Mouse (Mus musculus) kidney, adult 2 months (tissue): ENCODE data around the gene Hist1h4h.

Source experiments
- CTCF ChIP-seq: fragments of 200-500 bp; conservative IDR thresholded peaks from 2 replicates; pipeline ENCODE4 v1.5.1; 2011; ENCODE audit warnings: low read depth, mild to moderate bottlenecking, control low read depth, low read length, moderate library complexity, mixed read lengths; ENCODE audit not compliant: insufficient read depth, insufficient read length
- POLR2A ChIP-seq: fragments of 200-500 bp; IDR thresholded peaks from one replicate; pipeline ENCODE4 v1.6.1; 2011; ENCODE audit warnings: low read depth, low read length, control low read depth

DNA sequence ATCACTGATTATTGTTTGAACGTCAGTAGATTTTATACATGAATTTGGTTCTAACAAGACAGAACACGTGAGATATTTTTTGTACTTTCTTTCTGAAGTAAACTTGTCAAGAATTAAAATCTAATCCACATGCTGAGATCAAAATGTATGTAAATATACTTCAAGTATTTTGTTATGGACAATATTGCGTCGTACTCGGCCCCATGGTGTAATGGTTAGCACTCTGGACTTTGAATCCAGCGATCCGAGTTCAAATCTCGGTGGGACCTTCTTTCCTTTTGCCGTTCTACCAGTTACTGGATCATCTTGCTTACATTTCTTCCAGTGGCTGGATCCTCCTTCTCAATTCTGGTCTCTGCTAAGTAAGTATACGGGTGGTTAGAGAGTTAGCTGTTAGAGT lies 11.4 kb upstream of the Hist1h4h start:
- TF ChIP-seq CTCF = no peak
- no peak for TF ChIP-seq POLR2A
